In the genomic region with DNA sequence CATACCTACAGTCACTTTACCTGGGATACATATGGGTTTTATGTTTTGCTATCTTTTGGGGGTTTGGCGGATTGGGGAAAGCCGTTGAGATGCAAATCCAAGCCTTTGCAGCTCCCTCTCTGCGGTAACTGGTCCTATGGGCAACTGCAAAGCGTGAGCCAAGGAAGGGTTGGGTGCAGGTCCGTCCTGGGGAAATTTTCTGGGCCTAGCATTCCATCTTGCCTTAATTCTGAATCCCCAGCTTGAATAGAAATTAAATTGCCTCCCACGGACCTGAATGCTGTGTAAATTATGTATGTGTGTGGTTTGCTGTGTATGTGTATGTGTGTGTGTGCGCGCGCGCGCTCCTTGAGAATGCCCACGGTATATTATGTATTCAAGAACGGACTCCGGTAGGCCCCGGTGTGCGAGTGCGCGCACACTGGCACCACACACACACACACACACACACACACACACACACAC, we compare ENCODE assay signal across 8 mouse cellular contexts. TPM values are rescaled to one million over a fixed set of nuclear protein-coding genes. Genes with fewer than 3 reads are reported as not detected.
DNase-seq lines count a peak whose midpoint lies in the region; ATAC-seq lines count a peak whose summit lies in the region.

No protein-coding gene starts in this region.

- H3K9ac ChIP-seq in kidney, embryonic 16.5 days (replicated peaks; ENCODE audit: low read length), result peak overlapping the region; percentile 72
- H3K9ac ChIP-seq in forebrain, embryonic 16.5 days (replicated peaks; ENCODE audit: low read depth, low read length), result peak overlapping the region; percentile 69

- 3% methylated on average over 18 of the region's 18 CpGs for WGBS in kidney, embryonic 16.5 days
- 3% methylated on average over 18 of the region's 18 CpGs for whole genome bisulfite sequencing in forebrain, embryonic 16.5 days
- 26% methylated on average over 12 of the region's 18 CpGs for WGBS in macrophage (ENCODE audit: missing documents)

- no peak for DNase-seq in kidney, adult 11 months
- DNase-seq in ZHBTc4 (ENCODE audit: low read depth, low spot score), result peak; percentile 37
- DNase-seq in adrenal gland, postnatal 14 days, result no peak
- DNase-seq in thymus, postnatal 4 days, result no peak
- DNase-seq in ovary, postnatal 10 days (ENCODE audit: low spot score), result no peak

- peak overlapping the region; percentile 67 for H3K4me3 ChIP-seq in kidney, embryonic 16.5 days (ENCODE audit: low read length)
- peak overlapping the region; percentile 71 for H3K4me3 ChIP-seq in forebrain, embryonic 16.5 days (replicated peaks; ENCODE audit: low read length)
- peak overlapping the region; percentile 83 for H3K4me3 ChIP-seq in macrophage (ENCODE audit: inconsistent target)

- no peak overlapping the region for H3K27ac ChIP-seq in kidney, embryonic 16.5 days (ENCODE audit: low read length)
- peak overlapping the region; percentile 9; the same call in 1 of the 2 replicates for H3K27ac ChIP-seq in forebrain, embryonic 16.5 days (ENCODE audit: low read length)
- peak overlapping the region; percentile 91 for H3K27ac ChIP-seq in macrophage

- H3K9me3 ChIP-seq in kidney, embryonic 16.5 days (ENCODE audit: low read length), result no peaks in the 10 kb centered on the region
- no peaks in the 10 kb centered on the region for H3K9me3 ChIP-seq in forebrain, embryonic 16.5 days (ENCODE audit: control insufficient read depth, low read length)

- no peaks in the 10 kb centered on the region for H3K36me3 ChIP-seq in kidney, embryonic 16.5 days (ENCODE audit: insufficient read depth, low read length)
- H3K36me3 ChIP-seq in forebrain, embryonic 16.5 days (ENCODE audit: control insufficient read depth, insufficient read depth), result no peaks in the 10 kb centered on the region
- H3K36me3 ChIP-seq in macrophage (ENCODE audit: inconsistent target), result peaks cover 6% of the 10 kb centered on the region; the same call in 1 of the 2 replicates

- peaks cover 76% of the 10 kb centered on the region for H3K79me2 ChIP-seq in macrophage (ENCODE audit: inconsistent target)

- peaks cover 55% of the 10 kb centered on the region for H3K4me1 ChIP-seq in kidney, embryonic 16.5 days (ENCODE audit: insufficient read depth, low read length)
- H3K4me1 ChIP-seq in forebrain, embryonic 16.5 days (replicated peaks; ENCODE audit: control insufficient read depth, insufficient read depth, low read length), result peaks cover 45% of the 10 kb centered on the region

- H3K27me3 ChIP-seq in kidney, embryonic 16.5 days (ENCODE audit: insufficient read depth, low read length), result peaks cover 63% of the 10 kb centered on the region
- peaks cover 12% of the 10 kb centered on the region for H3K27me3 ChIP-seq in forebrain, embryonic 16.5 days (replicated peaks; ENCODE audit: control insufficient read depth, insufficient read depth, low read length)

- H3K4me2 ChIP-seq in kidney, embryonic 16.5 days (replicated peaks; ENCODE audit: low read depth, low read length), result peak overlapping the region; percentile 98
- H3K4me2 ChIP-seq in forebrain, embryonic 16.5 days (ENCODE audit: low read length), result peak overlapping the region; percentile 98

- no peak for ATAC-seq in kidney, embryonic 16.5 days (ENCODE audit: low FRiP score, low TSS enrichment)
- no peak for ATAC-seq in forebrain, embryonic 16.5 days

RNA-seq across cellular contexts. Expression of gene Nrp2, which starts 2.5 kb away (rescaled TPM):
- 10.2 and 11.2 TPM in 2 replicates for polyA plus RNA-seq in kidney, embryonic 16.5 days (2015; fragmentation: Nextera tagmentation; extraction: Ambion mirVana)
- polyA plus RNA-seq in forebrain, embryonic 16.5 days (2015; fragmentation: Nextera tagmentation; extraction: Ambion mirVana), result 31.1 and 43.9 TPM in 2 replicates
- total RNA-seq in macrophage (2018; cell fraction: chromatin; rRNA removed), result 1,000 to 10,000 TPM in 6 of 26 experiments, 100 to 1,000 TPM in 20; 275 to 1,404 (median 593) TPM
- 100 to 1,000 TPM; 170 to 422 (median 277) TPM for total RNA-seq in macrophage (2018; cell fraction: cytosol; rRNA removed)
- total RNA-seq in macrophage (2018; cell fraction: nucleus; rRNA removed), result 1,000 to 10,000 TPM in 1 of 26 experiments, 100 to 1,000 TPM in 25; 397 to 1,005 (median 731) TPM
- polyA plus RNA-seq in macrophage (2018), result 145 to 272 TPM (median 160 TPM) in 3 replicates
- 43.7 and 46.6 TPM in 2 replicates for total RNA-seq in adrenal gland, postnatal 14 days (2021)
